ENCODE assay signal across 12 mouse cellular contexts in the genomic region with DNA sequence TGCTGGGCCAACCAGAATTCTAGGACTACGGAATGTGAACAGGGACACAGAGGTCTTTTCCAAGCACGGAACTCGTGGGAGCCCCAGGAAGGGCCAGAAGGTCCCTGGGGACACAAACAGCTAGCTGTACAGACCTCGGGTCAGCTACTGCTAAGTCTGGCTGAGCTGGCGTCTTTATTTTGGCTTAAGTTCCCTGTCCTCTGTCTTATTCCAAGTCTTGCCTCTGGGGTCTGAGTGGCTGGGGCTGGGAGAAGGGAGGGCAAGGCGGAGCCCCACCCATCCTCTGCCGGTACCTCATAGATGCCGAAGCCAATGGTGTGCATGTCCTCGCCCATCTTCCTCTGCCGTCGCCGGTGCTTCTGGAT. TPM values are rescaled to one million over a fixed set of nuclear protein-coding genes. Genes with fewer than 3 reads are reported as not detected.
A peak's percentile ranks its signal among the peaks of the same experiment; 100 is the strongest.
DNase-seq lines count a peak whose midpoint lies in the region.
"Had no signal": no experiment of that assay in that cellular context is flagged by ENCODE, and none has a peak within 500 bp of the region (broad histone marks: within the 10 kb centered on the region; RNA-seq: fewer than 3 reads in every experiment).

No protein-coding gene starts in this region.

- no peaks in the 10 kb centered on the region for H3K27me3 ChIP-seq in heart, embryonic 10.5 days (ENCODE audit: insufficient read depth, poor library complexity, severe bottlenecking)
- H3K27me3 ChIP-seq: CH12.LX; liver, embryonic 15.5 days had no signal

- 0 out of 2 replicates have a peak, but pooled peaks cover 4% of the 10 kb centered on the region for H3K4me1 ChIP-seq in heart, embryonic 10.5 days
- H3K4me1 ChIP-seq: hindbrain, embryonic 10.5 days; liver, embryonic 15.5 days had no signal

- peak; percentile 62 to 85 for DNase-seq in heart, adult 18-20 months
- no peak for DNase-seq in heart, embryonic 10.5 days (ENCODE audit: low spot score)
- peak; percentile 43 for DNase-seq in right cerebral cortex, adult 18-20 months
- DNase-seq in right cerebral cortex, postnatal 4 days: no peak
- DNase-seq in heart, postnatal 25 days (ENCODE audit: low spot score): peak; percentile 55
- DNase-seq in right cerebral cortex, postnatal 36 days (ENCODE audit: low spot score in 2 of 2): peak; percentile 37 to 49
- no peak for DNase-seq in cerebellum, postnatal 25 days
- no peak for DNase-seq in embryo, embryonic 9.5 days (ENCODE audit: extremely low spot score)

- H3K4me3 ChIP-seq in heart, embryonic 10.5 days: no peak overlapping the region
- H3K4me3 ChIP-seq: hindbrain, embryonic 10.5 days; left cerebral cortex, adult 2 months; liver, embryonic 15.5 days had no signal

- H3K9me3 ChIP-seq in heart, embryonic 10.5 days: no peaks in the 10 kb centered on the region
- H3K9me3 ChIP-seq: hindbrain, embryonic 10.5 days; liver, embryonic 15.5 days had no signal

- H3K27ac ChIP-seq in heart, embryonic 10.5 days: no peak overlapping the region
- H3K27ac ChIP-seq: hindbrain, embryonic 10.5 days; liver, embryonic 15.5 days had no signal

- intact Hi-C loops in heart, postnatal 25 days (cut with DNase I): no loop called here

- 89% methylated on average over 12 of the region's 12 CpGs for WGBS in heart, embryonic 10.5 days

- peaks cover 87% of the 10 kb centered on the region for H3K36me3 ChIP-seq in heart, embryonic 10.5 days

RNA-seq across cellular contexts. Expression of gene Capn2, which starts 33.5 kb away (rescaled TPM):
- total RNA-seq in heart, adult 18-20 months (2021): 10 to 100 TPM; 67.5 to 68.4 TPM
- polyA plus RNA-seq in heart, embryonic 10.5 days (2016; fragmentation: Nextera tagmentation; extraction: Ambion mirVana): 96.0 and 107 TPM in 2 replicates
- 10 to 100 TPM; 63.3 to 73.1 TPM for total RNA-seq in heart, postnatal 25 days (2021)

Comparison
In these comparisons a context has a peak if more than half of its experiments do, and no peak if none do; other contexts are left out.
1. DNase-seq: peak in heart, adult 18-20 months (2 of 2), right cerebral cortex, adult 18-20 months (single experiment), heart, postnatal 25 days (single experiment) and right cerebral cortex, postnatal 36 days (2 of 2); none in heart, embryonic 10.5 days (single experiment), right cerebral cortex, postnatal 4 days (single experiment), cerebellum, postnatal 25 days (0 of 2) and embryo, embryonic 9.5 days (single experiment).